Mouse (Mus musculus) intestine, postnatal 0 days (tissue): ENCODE measurements around the gene Cdk2. TPM values are rescaled to one million over a fixed set of nuclear protein-coding genes. Genes with fewer than 3 reads are reported as not detected.

Experiments used
- ATAC-seq: fragments of 200-750 bp; cut with Nextera tagmentation; 2 replicates; pipeline ENCODE4 v1.8.0; 2017; ENCODE audit warnings: mild to moderate bottlenecking, moderate TSS enrichment, moderate library complexity
- H3K27ac ChIP-seq: fragments of 300-500 bp; sonication (generic); 2 replicates; pipeline ENCODE4 v1.5.1; 2014; ENCODE audit warnings: mild to moderate bottlenecking, low read depth, low read length, moderate library complexity
- H3K27me3 ChIP-seq: fragments of 300-500 bp; sonication (generic); replicated peaks from 2 replicates; pipeline ENCODE4 v1.6.1; 2014; ENCODE audit warnings: low read length, mixed read lengths; ENCODE audit not compliant: control insufficient read depth, insufficient read depth
- H3K36me3 ChIP-seq: fragments of 300-500 bp; sonication (generic); 2 replicates; pipeline ENCODE4 v1.6.1; 2014; ENCODE audit warnings: mild to moderate bottlenecking, moderate library complexity; ENCODE audit not compliant: control insufficient read depth, insufficient read depth
- H3K4me1 ChIP-seq: fragments of 300-500 bp; sonication (generic); replicated peaks from 2 replicates; pipeline ENCODE4 v1.6.1; 2014; ENCODE audit warnings: antibody characterized with exemption, low read length, mixed read lengths; ENCODE audit not compliant: control insufficient read depth, insufficient read depth
- H3K4me2 ChIP-seq: fragments of 300-500 bp; sonication (generic); replicated peaks from 2 replicates; pipeline ENCODE4 v1.6.1; 2014; ENCODE audit warnings: low read depth, mild to moderate bottlenecking, moderate library complexity
- H3K4me3 ChIP-seq: fragments of 300-500 bp; sonication (generic); 2 replicates; pipeline ENCODE4 v1.5.1; 2014; ENCODE audit warnings: low read depth, low read length
- H3K9ac ChIP-seq: fragments of 300-500 bp; sonication (generic); 2 replicates; pipeline ENCODE4 v1.6.1; 2014; ENCODE audit warnings: mild to moderate bottlenecking, low read depth, low read length
- H3K9me3 ChIP-seq: fragments of 300-500 bp; sonication (generic); 2 replicates; pipeline ENCODE4 v1.6.1; 2016; ENCODE audit warnings: mixed run types; ENCODE audit not compliant: control insufficient read depth
- CTCF ChIP-seq: sonication (generic); IDR thresholded peaks from 2 replicates; pipeline ENCODE4 v1.5.1; 2016; ENCODE audit warnings: low read depth, mild to moderate bottlenecking, control low read depth, antibody characterized with exemption, moderate library complexity
- WGBS: fragments of 180-500 bp; shearing (Covaris S2); extraction: QIAGEN DNeasy Blood & Tissue Kit; methylation state at CpG from one replicate; pipeline ENCODE4 v1.1.7; 2014; 5-methylcytosine and 5-hydroxymethylcytosine counted together
- polyA plus RNA-seq: library from polyadenylated mRNA; unstranded; fragments of >200 nt; fragmentation: Nextera tagmentation; extraction: Ambion mirVana; gene quantifications from 2 replicates; pipeline ENCODE4 v1.2.1, GENCODE M21; 2015

Cdk2 gene
- polyA plus RNA-seq, 1 experiment from 2014 or later, result 23.3 TPM

GRCm38 (mm10) chr10:128744680-128745601, 40.1 kb upstream of the Cdk2 start, which contains the start of gene Dgka:
Gene Dgka, minus strand, starts transcription at chr10:128744855.
- TF ChIP-seq CTCF, result peak; percentile 49
- Histone ChIP-seq H3K4me1 (peaks cover 9% of the 10 kb centered on the region; the same call in 1 of the 2 replicates), H3K27me3 (no peaks in the 10 kb centered on the region), H3K4me2 (peak within 1 kb of the TSS; percentile 93), H3K36me3 (no peaks in the 10 kb centered on the region), H3K9me3 (no peaks in the 10 kb centered on the region), H3K9ac (peak within 1 kb of the TSS; percentile 64), H3K27ac (peak within 1 kb of the TSS; percentile 86), H3K4me3 (peak within 1 kb of the TSS; percentile 64)
- 26% methylated on average over 18 of the region's 18 CpGs for WGBS
- 0 out of 2 replicates have a peak, but pooled peaks have one; percentile 8 for ATAC-seq

GRCm38 (mm10) chr10:128744211-128744610, 39.4 kb upstream of the Cdk2 start:
- H3K27me3 ChIP-seq, result no peaks in the 10 kb centered on the region
- 27% methylated on average over 8 of the region's 8 CpGs for WGBS
- TF ChIP-seq CTCF, result no peak
- H3K4me3 ChIP-seq, result peak overlapping the region; percentile 64
- ATAC-seq, result no peak; the same call in 1 of the 2 replicates
- peak overlapping the region; percentile 93 for H3K4me2 ChIP-seq
- H3K27ac ChIP-seq, result peak overlapping the region; percentile 86
- H3K9ac ChIP-seq, result peak overlapping the region; percentile 64
- no peaks in the 10 kb centered on the region for H3K9me3 ChIP-seq
- H3K4me1 ChIP-seq, result peaks cover 9% of the 10 kb centered on the region; the same call in 1 of the 2 replicates
- no peaks in the 10 kb centered on the region for H3K36me3 ChIP-seq

- no peaks in the 10 kb centered on the region for H3K9me3 ChIP-seq
- no peaks in the 10 kb centered on the region for H3K27me3 ChIP-seq
- under 1% methylated on average over 37 of the region's 37 CpGs for WGBS
- peak overlapping the region; percentile 93 for H3K4me2 ChIP-seq
- H3K9ac ChIP-seq, result peak overlapping the region; percentile 64
- peaks cover 7% of the 10 kb centered on the region; the same call in 1 of the 2 replicates for H3K4me1 ChIP-seq
- no peaks in the 10 kb centered on the region for H3K36me3 ChIP-seq
- H3K4me3 ChIP-seq, result peak overlapping the region; percentile 64
- peak overlapping the region; percentile 86 for H3K27ac ChIP-seq
- peak; percentile 14; the same call in 1 of the 2 replicates for ATAC-seq
- no peak for TF ChIP-seq CTCF
Measured at GRCm38 (mm10) chr10:128743791-128744191, 39.0 kb upstream of the Cdk2 start.

- 4% methylated on average over 7 of the region's 7 CpGs for WGBS
- TF ChIP-seq CTCF, result no peak
- Histone ChIP-seq H3K9ac (peak overlapping the region; percentile 64), H3K9me3 (no peaks in the 10 kb centered on the region), H3K4me2 (peak overlapping the region; percentile 93), H3K4me1 (peaks cover 6% of the 10 kb centered on the region; the same call in 1 of the 2 replicates), H3K27me3 (no peaks in the 10 kb centered on the region), H3K36me3 (no peaks in the 10 kb centered on the region), H3K27ac (peak overlapping the region; percentile 86), H3K4me3 (peak overlapping the region; percentile 64)
- ATAC-seq, result no peak
Measured at GRCm38 (mm10) chr10:128743235-128743634, 38.4 kb upstream of the Cdk2 start.

GRCm38 (mm10) chr10:128742616-128743015, 37.8 kb upstream of the Cdk2 start:
- H3K4me2 ChIP-seq, result peak overlapping the region; percentile 93
- WGBS, result 29% methylated on average over 4 of the region's 4 CpGs
- H3K4me1 ChIP-seq, result peaks cover 6% of the 10 kb centered on the region; the same call in 1 of the 2 replicates
- no peaks in the 10 kb centered on the region for H3K27me3 ChIP-seq
- peak overlapping the region; percentile 64 for H3K4me3 ChIP-seq
- H3K27ac ChIP-seq, result 0 out of 2 replicates have a peak overlapping the region, but pooled peaks have one; percentile 11
- H3K9me3 ChIP-seq, result no peaks in the 10 kb centered on the region
- ATAC-seq, result no peak
- H3K9ac ChIP-seq, result peak overlapping the region; percentile 64; the same call in 1 of the 2 replicates
- no peak for TF ChIP-seq CTCF
- no peaks in the 10 kb centered on the region for H3K36me3 ChIP-seq

GRCm38 (mm10) chr10:128740296-128740695, 35.5 kb upstream of the Cdk2 start:
- 28% methylated on average over 2 of the region's 2 CpGs for whole genome bisulfite sequencing
- Histone ChIP-seq H3K4me1 (peaks cover 6% of the 10 kb centered on the region; the same call in 1 of the 2 replicates), H3K36me3 (no peaks in the 10 kb centered on the region), H3K9me3 (no peaks in the 10 kb centered on the region), H3K27me3 (no peaks in the 10 kb centered on the region), H3K9ac (no peak overlapping the region), H3K4me3 (no peak overlapping the region), H3K27ac (no peak overlapping the region), H3K4me2 (no peak overlapping the region)
- TF ChIP-seq CTCF, result no peak
- no peak for ATAC-seq
